Mouse (Mus musculus) heart, adult 18-20 months (tissue): ENCODE measurements around the gene Cfap206. TPM values are rescaled to one million over a fixed set of nuclear protein-coding genes. Genes with fewer than 3 reads are reported as not detected.
"Not testable (repeated sequence)": the region's sequence is repeated elsewhere in the genome, so short reads cannot be mapped to it uniquely, and the experiment has no call there.

ENCODE experiments used
- DNase-seq, 2 experiments: peaks; one replicate each; pipeline ENCODE4 v3.0.0; 2021 to 2022; ENCODE audit warnings: mixed read lengths in 1 of 2
- long read RNA-seq, 2 experiments: library from polyadenylated mRNA; stranded (forward); transcript quantifications; one replicate each; pipeline ENCODE4 v2.0.0; 2021
- total RNA-seq, 2 experiments: library from RNA; stranded (reverse); gene quantifications; 2 replicates each; pipeline ENCODE4 v1.2.3; 2021

Gene Cfap206
- total RNA-seq = under 1 TPM in 1 of 2 experiments, not detected in 1; 0.72 TPM
- long read RNA-seq, experiment 1 = 0 reads
- long read RNA-seq, experiment 2 = 0 reads

DNA sequence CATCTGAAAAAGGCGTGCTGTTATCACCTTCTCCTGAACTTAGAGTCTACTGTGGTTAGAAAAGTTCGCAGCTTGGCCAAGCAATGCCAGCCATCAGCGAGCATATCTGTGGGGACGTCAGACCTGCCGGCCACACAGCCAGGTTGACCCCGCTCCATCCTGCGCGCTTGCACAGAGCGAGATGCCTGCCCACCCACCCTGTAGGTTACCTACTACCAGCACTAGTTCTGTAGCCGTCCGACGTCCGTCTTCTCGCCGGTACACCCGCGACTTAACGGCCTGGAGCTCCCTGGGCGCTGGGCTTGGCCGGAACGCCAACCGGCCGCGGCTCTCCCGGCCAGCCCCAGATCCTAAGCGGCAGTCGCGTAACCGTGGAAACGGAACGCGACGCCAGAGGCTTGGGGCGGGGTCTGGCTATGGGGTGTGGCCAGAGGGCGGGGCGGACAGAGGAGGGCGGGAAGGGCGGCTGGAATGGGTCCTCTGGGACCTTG lies at the start of gene Cfap206:
Gene Cfap206, minus strand, starts transcription at position 356 of the 491 bp plus-strand sequence.
- peak; percentile 59 to 69 for DNase-seq

DNA sequence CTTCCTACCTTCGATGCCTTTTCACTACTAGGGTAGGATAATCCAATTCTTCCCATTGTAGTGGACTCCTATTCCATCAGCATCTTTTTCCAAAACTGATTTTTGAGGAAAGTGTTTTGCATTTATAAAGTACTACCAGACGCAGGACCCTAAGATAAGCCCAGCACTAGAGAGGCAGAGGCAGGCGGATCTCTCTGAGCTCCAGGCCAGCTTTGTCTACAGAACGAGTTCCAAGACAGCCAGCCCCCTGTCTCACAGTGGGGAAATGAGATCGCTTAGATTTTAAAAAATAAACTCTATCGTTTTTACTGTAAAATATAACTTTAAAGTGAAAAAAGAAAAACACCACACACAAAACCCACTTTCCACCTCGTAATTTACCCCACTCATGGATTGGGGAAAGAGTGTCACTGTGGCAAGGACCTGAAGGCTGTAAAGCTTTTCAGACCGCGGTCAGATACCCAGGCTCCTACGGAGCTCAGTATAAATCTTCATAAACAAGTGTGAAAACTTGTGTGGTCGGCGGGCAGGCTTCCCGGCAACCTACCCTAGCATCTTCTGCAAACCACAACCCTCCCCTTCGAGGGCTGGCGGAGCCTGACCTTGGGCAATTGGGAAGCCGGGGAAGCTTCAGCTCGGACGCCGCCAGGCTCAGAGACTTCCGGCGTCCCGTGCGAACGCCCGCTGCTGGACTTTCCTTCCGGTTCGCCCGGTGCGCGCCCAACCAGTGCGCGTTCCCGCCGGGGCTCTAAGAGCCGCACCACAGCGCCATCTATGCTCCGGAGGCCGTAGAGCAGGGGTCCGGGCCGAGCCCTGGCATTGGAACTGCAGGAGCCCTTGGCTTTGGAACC lies 47.9 kb upstream of the Cfap206 start, which contains the start of gene Smim8:
Gene Smim8, minus strand, starts transcription at position 747 of the 851 bp plus-strand sequence.
- peak; percentile 92 to 96 for DNase-seq

DNA sequence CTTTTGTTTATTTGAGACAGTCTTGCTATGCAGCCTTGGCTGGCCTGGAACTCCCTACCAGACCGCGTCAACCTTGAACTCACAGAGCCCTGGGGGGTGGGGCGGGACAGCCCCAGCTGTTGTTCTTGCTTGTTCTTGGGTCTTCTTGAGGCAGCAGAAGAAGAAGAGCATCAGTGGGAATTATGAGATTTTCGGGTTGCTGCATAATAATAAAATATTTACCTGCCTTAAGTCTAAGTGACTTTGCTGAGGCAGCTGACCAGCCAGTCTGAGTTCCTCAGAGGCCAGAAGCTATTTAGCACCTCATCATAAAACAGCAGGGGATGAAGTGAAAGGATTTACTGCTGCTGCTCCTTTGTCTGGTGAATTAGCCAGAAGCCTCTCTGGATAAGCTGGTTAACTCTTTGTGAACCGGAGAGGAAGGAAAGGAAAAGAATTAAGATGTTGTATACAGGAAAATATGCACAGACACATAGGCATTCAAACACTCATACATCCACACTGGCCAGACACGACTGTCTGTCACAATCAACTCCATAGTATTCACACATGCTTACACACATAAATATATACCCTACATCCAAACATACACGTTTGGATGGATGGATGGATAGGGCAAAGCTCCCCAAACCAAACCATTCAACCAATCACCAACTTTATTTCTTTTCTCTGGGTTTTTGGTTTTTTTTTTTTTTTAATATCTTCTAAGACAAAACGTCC lies 41.8 kb upstream of the Cfap206 start:
- no peak for DNase-seq

DNA sequence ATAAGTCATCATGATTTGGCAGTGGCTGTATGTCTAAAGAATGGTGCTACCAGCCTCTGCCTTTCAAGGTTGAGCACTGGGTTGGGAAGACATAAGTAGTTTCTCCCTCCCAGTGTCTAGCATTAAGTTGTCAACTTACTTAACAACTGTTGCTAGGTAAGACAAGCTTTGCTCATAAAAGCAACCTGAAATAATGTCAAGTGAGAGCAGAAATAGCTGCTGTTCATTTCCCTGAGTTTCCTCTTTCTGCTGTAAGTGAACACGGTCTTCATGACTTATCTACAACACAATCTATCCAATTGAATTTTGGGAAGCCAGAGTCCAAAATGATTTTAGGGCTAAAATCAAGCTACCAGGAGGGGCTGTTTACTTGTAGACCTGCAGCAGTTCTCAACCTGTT lies 26.2 kb upstream of the Cfap206 start, which contains the start of gene Gm136:
Gene Gm136, minus strand, starts transcription at position 101 of the 400 bp plus-strand sequence.
- DNase-seq = no peak

DNA sequence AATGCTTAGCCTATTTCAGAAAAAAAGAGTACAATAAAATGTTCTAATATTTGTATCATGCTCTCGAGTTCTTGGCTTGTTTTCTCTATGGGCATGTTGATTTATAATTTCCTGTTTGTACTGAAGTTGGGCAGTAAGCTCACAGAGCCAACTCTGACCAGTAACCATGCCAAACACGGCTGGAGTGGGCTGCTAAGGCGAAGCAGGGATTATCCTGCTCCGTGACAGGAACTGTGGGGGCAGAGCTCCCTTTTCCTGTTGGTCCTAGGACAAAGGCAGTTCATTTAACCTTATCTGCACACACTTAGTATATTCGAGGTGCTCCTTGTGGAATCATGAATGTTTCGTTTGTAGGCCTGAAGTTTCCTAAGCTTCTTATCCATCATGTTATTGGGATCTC lies 19.2 kb upstream of the Cfap206 start:
- no peak for DNase-seq

DNA sequence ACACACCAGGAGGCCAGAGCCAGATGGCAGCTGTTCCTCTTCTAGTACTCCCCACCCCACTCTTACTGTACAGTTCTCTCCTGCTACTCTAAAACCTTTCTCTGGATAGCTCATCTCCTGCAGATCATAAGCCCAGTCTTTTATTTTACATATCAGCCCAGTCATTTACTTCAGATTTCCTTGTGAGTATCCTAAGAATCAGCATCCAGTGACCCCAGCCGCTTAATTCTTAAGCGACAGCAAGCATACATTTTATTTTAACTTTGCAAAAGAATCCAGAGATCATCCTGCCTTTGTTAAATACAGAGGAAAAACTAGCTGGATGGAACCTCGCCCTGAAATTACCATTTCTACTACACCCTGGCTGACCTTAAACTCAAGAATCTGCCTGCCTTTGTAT lies 4.5 kb upstream of the Cfap206 start:
- no peak for DNase-seq

DNA sequence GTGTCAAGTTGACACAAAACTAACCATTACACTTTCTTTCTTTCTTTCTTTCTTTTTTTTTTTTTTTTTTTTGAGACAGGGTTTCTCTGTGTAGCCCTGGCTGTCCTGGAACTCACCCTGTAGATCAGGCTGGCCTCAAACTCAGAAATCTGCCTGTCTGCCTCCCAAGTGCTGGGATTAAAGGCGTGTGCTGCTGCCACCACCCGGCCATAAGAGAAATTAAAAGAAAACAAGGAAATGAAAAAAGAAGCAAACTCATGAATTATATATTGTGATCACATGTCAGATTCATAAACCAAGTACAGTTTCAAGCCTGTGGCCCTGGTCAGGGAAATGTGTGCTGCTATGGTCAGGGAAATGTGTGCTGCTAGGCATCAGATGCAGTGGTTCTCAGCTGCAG lies 3.4 kb upstream of the Cfap206 start:
- DNase-seq = not testable (repeated sequence)

DNA sequence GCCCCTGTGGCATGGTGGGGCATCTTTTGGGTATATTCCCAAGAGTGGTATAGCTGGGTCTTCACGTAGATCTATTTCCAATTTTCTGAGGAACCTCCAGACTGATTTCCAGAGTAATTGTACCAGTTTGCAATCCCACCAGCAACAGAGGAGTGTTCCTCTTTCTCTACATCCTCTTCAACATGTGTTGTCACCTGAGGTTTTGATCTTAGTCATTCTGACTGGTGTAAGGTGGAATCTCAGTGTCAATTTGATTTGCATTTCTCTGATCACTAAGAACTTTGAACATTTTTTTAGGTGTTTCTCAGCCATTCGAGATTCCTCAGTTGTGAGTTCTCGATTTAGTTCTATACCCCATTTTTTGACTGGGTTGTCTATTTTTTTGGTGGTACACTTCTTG lies 4.3 kb downstream of the Cfap206 start:
- not testable (repeated sequence) for DNase-seq

DNA sequence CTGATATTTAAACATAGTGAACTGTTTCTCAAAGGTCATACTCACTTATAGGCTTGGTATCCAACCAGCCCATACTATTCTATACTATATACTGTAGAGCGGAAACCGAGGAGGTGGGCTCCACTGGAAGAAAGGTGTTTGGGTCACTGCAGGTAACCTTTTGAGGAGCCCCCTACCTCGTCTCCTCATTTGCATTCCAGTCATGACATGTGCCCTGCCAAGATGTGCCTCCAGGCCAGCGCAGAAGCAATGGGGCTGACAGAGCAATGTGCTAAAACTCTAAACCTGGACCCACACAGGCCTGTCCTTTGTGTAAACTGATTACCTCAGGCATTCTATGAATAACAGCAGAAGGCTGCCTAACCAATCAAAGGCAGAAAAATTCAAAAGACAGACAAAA lies 5.7 kb downstream of the Cfap206 start:
- DNase-seq = no peak

DNA sequence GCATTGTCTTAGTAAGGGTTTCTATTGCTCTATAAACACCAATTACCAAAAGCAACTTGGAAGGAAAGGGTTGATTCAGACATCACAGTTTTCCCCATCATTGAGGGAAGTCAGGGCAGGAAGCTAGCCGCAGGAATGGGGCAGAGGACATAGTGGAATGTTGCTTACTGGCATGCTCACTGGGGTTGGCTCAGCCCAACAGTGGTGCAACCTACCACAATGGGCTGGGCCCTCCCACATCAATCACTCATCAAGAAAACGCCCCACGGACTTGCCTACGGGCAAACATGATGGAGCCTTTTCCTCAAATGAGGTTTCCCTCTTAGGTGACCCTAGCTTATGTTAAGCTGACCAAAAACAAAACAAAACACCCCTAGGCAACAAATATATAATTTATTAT lies 6.8 kb downstream of the Cfap206 start:
- DNase-seq = no peak

DNA sequence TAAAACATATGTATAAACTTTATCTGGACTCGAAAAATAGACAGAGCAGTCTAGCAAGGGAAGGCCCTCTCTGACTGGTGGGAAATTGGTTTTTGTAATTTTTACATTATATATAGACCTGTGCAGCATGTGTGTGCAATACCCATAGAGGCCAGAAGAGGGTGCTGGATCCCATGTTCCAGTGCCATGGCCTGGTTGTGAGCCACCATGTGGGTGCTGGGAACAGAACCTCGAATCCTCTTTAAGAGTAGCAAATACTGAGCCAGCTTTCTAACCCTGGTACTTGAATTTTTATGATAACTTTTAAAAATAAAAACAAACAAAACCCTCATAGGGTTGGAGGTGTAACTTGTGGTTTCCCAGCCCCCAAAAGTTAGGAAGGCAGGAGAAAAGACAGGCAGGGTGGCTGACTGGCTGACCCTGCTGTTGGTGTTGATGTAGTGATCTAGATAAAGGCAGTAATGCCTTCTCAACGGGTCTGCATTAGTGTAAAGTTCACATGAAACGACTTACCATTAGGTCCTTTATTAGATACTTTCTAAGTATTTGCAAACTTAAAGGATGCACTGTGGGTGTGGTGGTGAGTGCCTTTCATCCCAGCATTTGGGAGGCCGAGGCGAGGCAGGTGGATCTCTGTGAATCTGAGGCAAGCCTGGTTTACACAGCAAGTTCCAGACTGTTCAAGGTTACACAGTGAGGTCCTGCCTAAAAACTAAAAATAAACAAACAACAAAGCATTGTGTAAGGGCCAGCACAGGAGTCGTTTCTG lies 9.7 kb downstream of the Cfap206 start:
- no peak for DNase-seq

DNA sequence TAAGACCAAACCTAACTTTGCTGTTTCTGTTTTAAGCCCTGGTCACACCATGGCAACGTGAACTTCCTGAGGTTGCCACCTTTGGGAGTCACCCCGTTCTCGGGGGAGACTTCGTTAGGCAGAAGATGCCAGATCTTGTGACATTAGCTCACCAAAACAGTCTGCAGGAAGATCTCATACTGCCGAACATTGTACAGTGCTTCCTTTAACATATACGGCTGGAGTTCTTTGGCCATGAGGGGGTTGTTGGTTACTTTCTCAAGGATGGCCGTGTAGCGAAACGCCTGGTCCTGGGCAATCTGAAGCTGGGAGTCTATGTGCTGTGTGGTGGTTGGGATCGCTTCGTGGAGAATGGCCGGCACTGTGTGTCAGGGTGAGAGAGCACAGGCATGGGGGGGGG lies 10.6 kb downstream of the Cfap206 start:
- no peak for DNase-seq

DNA sequence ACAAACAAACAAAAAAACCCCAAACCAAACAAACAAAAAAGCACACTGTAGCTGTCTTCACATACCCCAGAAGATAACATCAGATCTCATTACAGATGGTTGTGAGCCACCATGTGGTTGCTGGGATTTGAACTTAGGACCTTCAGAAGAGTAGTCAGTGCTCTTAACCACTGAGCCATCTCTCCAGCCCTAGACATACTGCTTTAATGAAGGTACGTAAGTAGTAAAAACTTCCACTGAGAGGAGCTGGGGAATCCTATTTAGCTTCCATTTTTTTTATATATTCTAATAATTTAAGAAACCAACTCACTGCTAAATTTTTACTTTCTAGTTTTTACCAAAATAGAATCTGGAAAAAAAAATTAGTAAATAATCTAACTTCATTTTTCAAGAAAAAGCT lies 14.9 kb downstream of the Cfap206 start:
- DNase-seq = no peak

DNA sequence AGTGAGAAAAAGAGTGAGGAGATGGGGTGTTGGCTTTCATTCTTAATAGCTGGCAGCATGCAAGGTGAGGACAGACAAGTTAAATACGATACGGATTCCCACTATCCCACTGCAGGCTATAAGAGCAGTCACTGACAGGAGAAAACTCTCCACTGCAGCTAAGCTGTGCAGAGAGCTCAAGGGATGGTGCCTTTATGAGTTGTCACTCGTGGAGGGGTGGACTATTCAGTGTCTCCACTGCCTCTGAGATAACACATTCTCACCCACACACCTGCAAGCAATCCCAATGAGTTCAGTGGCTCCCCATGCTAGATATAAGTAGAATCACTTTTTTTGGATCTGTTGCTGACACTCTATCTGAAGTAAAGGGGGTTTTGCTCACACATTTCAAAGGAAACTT lies 21.9 kb downstream of the Cfap206 start:
- no peak for DNase-seq

DNA sequence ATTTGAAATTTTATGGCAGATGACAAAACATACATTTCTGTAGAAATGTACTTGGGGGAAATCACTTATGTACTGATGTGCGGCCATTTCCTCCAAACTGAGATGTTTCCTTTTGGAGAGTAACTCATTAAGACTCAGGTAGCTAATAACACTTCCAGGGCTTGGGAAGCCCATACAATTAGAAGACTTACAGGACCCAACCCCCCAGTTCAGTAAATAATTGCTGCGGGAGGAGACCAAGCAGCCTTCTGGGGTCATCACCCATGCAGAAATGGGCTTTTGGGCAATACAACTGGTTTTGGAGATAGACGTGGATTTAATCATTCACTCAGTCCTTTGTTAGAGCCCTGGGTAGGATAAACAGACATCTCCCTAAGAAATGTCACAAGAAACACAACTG lies 22.8 kb downstream of the Cfap206 start:
- no peak for DNase-seq

DNA sequence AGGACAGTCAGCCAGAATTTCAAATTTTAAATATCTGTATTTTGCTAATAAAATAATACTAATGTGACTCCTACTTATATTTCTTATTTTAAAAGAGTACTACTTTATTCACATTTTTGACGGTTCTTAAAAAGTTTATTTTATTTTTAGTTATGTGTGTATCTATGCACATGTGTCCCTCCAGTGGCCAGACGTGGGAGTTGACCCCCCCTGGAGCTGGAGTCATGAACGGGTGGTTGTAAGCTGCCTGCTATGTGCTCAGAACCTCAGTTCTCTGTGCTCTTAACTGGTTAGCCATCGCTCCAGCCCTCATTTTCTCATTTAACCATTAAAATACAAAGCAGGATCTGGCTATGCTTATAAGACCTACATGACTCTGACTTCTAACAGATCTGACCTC lies 27.0 kb downstream of the Cfap206 start:
- DNase-seq = no peak

DNA sequence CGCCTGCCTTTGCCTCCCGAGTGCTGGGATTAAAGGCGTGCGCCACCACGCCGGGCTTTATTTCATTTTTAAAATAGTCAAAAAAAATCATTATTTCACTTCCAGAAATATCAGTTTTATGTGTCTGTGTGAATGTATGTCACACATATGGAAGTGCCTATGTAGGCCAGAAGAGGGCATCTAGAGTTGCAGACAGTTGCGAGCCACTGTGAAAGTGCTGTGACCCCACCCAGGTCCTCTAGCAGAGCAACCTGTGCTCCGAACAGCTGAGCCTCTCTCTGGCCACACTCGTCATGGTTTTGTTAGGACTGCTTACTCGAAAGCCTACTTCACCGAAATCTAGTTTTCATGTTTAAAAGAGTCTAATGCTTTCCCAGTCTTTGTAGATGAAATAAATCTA lies 27.8 kb downstream of the Cfap206 start:
- DNase-seq = no peak

DNA sequence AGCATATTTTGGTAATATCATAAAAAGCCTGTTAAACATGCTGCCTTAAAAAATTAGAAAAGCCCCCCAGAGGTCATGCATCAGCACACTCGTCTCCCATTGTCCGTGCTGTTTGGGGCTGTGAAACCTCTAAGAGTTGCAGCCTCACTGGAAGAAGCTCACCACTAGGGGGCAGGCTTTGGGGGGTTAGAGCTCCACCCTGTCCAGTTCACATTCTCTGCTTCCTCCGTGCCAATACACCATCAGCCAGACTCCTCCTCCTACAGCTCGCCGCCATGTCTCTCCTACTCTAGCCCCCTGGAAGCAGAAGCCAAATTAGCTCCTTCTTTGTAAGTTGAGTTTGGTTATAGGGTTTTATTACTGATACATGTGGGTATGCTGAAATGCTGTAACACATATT lies 28.5 kb downstream of the Cfap206 start:
- DNase-seq = peak; percentile 44 to 55

DNA sequence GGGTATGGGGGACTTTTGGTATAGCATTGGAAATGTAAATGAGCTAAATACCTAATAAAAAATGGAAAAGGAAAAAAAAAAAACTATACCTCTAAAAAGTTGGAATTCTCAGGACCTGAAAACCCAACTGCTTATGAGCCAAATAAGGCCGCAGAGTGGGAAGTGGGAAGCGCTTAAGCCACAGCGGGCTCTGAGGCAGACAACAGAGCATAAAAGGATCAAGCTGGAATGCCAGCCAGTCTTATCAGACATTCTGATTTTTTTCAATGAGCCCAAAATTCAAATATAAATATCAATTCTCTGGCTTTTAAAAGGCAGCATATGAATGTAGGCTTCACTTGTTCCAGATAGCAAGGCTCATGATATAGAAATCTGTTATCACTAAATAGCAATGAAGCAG lies 42.0 kb downstream of the Cfap206 start:
- no peak for DNase-seq

DNA sequence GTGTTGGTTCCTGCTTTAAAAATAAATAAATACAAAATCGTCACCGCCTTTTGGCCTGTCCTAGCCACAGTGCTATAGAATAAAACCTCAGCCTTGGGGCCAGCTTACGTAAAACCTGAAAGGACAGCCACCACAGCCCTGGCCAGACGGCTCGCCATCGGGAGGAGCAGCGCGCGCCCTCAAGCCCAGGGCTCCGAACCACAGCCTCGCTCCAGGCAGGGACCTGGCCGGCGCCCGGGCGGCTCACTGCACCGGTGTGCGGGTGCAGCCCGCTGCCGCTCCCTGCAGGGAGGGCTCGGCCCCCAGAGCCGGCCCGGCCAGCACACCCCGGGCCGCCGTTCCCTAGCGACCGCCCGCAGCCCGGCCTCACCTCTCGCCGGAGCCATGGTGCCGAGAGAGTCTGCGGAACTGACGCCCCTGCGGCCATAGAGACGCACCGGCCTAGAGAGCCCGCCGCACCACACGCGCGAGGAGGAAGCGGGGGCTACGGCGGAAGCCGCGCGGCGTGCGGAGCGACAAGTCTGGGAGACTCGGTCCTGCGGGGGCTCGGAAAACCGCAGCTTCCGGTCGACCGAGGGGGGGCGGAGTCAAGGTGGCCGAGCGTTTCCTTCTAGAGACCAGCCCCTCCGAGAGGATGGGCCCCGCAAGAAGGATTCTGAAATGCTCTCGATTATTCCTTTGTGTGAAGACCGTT lies 43.0 kb downstream of the Cfap206 start, which contains the start of gene Slc35a1:
Gene Slc35a1, minus strand, starts transcription at position 565 of the 694 bp plus-strand sequence.
- peak; percentile 94 to 96 for DNase-seq

DNA sequence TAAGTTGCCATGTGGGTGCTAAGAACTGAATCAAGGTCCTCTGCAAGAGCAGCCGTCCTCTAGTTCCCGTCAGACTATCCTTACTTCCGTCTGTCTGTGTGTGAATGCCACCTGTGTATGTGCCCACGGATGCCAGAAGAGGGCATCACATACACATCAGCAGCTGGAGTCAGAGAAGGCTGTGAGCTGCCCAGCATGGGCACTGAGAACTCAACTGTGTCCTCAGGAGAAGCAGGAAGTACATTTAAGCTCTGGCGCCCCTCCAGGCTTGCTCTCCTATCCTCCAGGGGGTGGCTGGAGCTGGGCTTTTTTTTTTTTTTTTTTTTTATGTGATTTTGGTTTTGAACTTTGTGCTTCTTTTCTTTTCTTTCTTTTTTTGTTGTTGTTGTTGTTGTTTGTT lies 49.5 kb downstream of the Cfap206 start:
- DNase-seq = no peak

DNA sequence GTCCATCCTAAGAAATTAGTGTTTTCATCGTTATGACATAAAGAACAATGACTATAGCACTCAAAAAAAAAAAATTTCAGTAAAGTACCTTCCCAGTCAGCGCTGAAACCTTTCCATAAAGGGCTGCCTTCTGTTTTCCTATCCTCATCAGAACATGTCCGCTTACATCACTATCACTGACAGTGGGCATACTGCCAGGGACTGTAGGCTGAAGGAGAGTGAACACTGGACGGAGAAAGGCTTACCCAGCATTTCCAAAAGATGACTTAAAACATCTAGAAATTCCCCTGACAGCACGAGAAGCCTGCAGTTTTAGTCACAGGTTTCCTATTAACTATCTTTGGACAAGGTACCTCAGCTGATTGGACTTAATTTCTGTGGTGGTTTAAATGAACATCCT lies 56.3 kb downstream of the Cfap206 start:
- peak; percentile 14 to 24 for DNase-seq
